Mouse (Mus musculus): ENCODE data around the gene F3.

GRCm38 (mm10) chr3:121707106-121707505 is 16.2 kb upstream of the F3 start:
- TF ChIP-seq TBP (conservative IDR thresholded peaks at IDR 0.05; ENCODE audit: low read depth, low read length), result no peak
- no peak for TF ChIP-seq NELFE (IDR thresholded peaks at IDR 0.05; ENCODE audit: low read depth, low read length)
- TF ChIP-seq HCFC1 (IDR thresholded peaks at IDR 0.05; ENCODE audit: low read depth, low read length), result no peak
- no peak for TF ChIP-seq CTCF (conservative IDR thresholded peaks at IDR 0.05 in 1 of 2, IDR thresholded peaks at IDR 0.05 in 1 of 2; ENCODE audit: low read depth in 2 of 2, low read length in 2 of 2)
- no peak for TF ChIP-seq POLR2AphosphoS2 (IDR thresholded peaks at IDR 0.05; ENCODE audit: low read depth, low read length)
- no peak for TF ChIP-seq ELF1 (IDR thresholded peaks at IDR 0.05; ENCODE audit: low read depth, low read length)
- TF ChIP-seq RAD21 (IDR thresholded peaks at IDR 0.05; ENCODE audit: low read depth, low read length), result no peak
- no peak for TF ChIP-seq JUND (conservative IDR thresholded peaks at IDR 0.05; ENCODE audit: low read depth, low read length)
- TF ChIP-seq POLR2A (IDR thresholded peaks at IDR 0.05; ENCODE audit: low read depth, low read length), result no peak
- TF ChIP-seq E2F4 (IDR thresholded peaks at IDR 0.05; ENCODE audit: insufficient replicate concordance, low read depth, low read length), result no peak
- no peak for TF ChIP-seq ZC3H11A (IDR thresholded peaks at IDR 0.05; ENCODE audit: low read depth, low read length)
- TF ChIP-seq MAX (IDR thresholded peaks at IDR 0.05; ENCODE audit: low read length), result no peak
